Comparison of ENCODE assay signal across 21 mouse cellular contexts in the genomic region with DNA sequence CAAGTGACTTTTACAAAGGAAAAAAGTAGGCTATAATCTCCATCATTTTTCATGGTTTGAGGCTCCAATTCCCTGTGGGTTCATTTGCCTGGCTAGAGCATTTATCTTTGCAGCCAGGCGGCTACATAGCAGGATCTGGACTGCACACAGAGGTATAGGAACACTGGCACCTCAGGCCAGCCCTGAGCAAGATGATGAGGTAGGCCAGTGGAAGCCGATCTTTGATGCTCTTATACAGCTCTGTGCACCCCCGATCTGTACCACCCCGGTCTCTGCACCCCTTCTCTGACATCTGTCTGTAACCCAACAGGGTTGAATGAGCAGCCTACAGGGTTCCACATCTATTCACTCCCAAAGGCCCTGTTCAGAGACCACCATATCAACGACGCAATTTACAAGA.
DNase-seq lines count a peak whose midpoint lies in the region; ATAC-seq and TF ChIP-seq lines count a peak whose summit lies in the region.
"Had no signal": no experiment of that assay in that cellular context is flagged by ENCODE, and none has a peak within 500 bp of the region (broad histone marks: within the 10 kb centered on the region; RNA-seq: fewer than 3 reads in every experiment).

No protein-coding gene starts in this region.

- H3K4me2 ChIP-seq in embryonic facial prominence, embryonic 14.5 days (ENCODE audit: low read depth, low read length) = no peak overlapping the region
- H3K4me2 ChIP-seq in limb, embryonic 12.5 days = no peak overlapping the region
- H3K4me2 ChIP-seq in neural tube, embryonic 15.5 days = no peak overlapping the region
- H3K4me2 ChIP-seq: forebrain, embryonic 12.5 days; limb, embryonic 15.5 days; liver, embryonic 15.5 days; stomach, embryonic 15.5 days had no signal

- 72% methylated on average over 6 of the region's 6 CpGs for WGBS in embryonic facial prominence, embryonic 14.5 days
- 81% methylated on average over 6 of the region's 6 CpGs for WGBS in embryonic facial prominence, embryonic 10.5 days
- 74% methylated on average over 6 of the region's 6 CpGs for WGBS in limb, embryonic 12.5 days
- WGBS in neural tube, embryonic 15.5 days = 43% methylated on average over 6 of the region's 6 CpGs

- H3K27ac ChIP-seq in embryonic facial prominence, embryonic 14.5 days (replicated peaks; ENCODE audit: low read depth, low read length) = no peak overlapping the region
- H3K27ac ChIP-seq in embryonic facial prominence, embryonic 10.5 days (replicated peaks) = no peak overlapping the region
- no peak overlapping the region; the same call in 1 of the 2 replicates for H3K27ac ChIP-seq in testis, adult 2 months (ENCODE audit: control insufficient read depth, insufficient read depth, low read depth, low read length)
- peak overlapping the region; percentile 41 for H3K27ac ChIP-seq in limb, embryonic 12.5 days
- peak overlapping the region; percentile 71 for H3K27ac ChIP-seq in neural tube, embryonic 15.5 days (replicated peaks)
- H3K27ac ChIP-seq: forebrain, embryonic 12.5 days; limb, embryonic 15.5 days; liver, embryonic 15.5 days; stomach, embryonic 15.5 days had no signal

- H3K27me3 ChIP-seq in embryonic facial prominence, embryonic 14.5 days (replicated peaks; ENCODE audit: control insufficient read depth, insufficient read depth, low read length) = no peaks in the 10 kb centered on the region
- no peaks in the 10 kb centered on the region for H3K27me3 ChIP-seq in embryonic facial prominence, embryonic 10.5 days (replicated peaks; ENCODE audit: low read depth, poor library complexity, severe bottlenecking)
- no peaks in the 10 kb centered on the region for H3K27me3 ChIP-seq in testis, adult 2 months (ENCODE audit: control insufficient read depth, insufficient read depth, low read length)
- H3K27me3 ChIP-seq in limb, embryonic 12.5 days = no peaks in the 10 kb centered on the region
- H3K27me3 ChIP-seq in neural tube, embryonic 15.5 days (replicated peaks) = no peaks in the 10 kb centered on the region
- H3K27me3 ChIP-seq: forebrain, embryonic 12.5 days; limb, embryonic 15.5 days; Patski; stomach, embryonic 15.5 days had no signal

- no peak overlapping the region for H3K4me3 ChIP-seq in embryonic facial prominence, embryonic 14.5 days (ENCODE audit: low read depth, low read length)
- H3K4me3 ChIP-seq in embryonic facial prominence, embryonic 10.5 days = no peak overlapping the region
- H3K4me3 ChIP-seq in testis, adult 2 months (ENCODE audit: control insufficient read depth, low read depth, low read length) = peak overlapping the region; percentile 58
- no peak overlapping the region for H3K4me3 ChIP-seq in limb, embryonic 12.5 days (replicated peaks)
- no peak overlapping the region for H3K4me3 ChIP-seq in neural tube, embryonic 15.5 days (replicated peaks)
- H3K4me3 ChIP-seq: forebrain, embryonic 12.5 days; limb, embryonic 15.5 days; liver, embryonic 15.5 days; stomach, embryonic 15.5 days had no signal

- H3K9me3 ChIP-seq in embryonic facial prominence, embryonic 14.5 days (ENCODE audit: control insufficient read depth, low read length) = no peaks in the 10 kb centered on the region
- H3K9me3 ChIP-seq in embryonic facial prominence, embryonic 10.5 days = no peaks in the 10 kb centered on the region
- no peaks in the 10 kb centered on the region for H3K9me3 ChIP-seq in limb, embryonic 12.5 days
- H3K9me3 ChIP-seq in neural tube, embryonic 15.5 days (replicated peaks) = no peaks in the 10 kb centered on the region
- H3K9me3 ChIP-seq: forebrain, embryonic 12.5 days; limb, embryonic 15.5 days; liver, embryonic 15.5 days; stomach, embryonic 15.5 days had no signal

- ATAC-seq in embryonic facial prominence, embryonic 14.5 days (ENCODE audit: low read depth) = no peak
- no peak for ATAC-seq in limb, embryonic 12.5 days (ENCODE audit: insufficient number of reproducible peaks, insufficient read depth, low FRiP score, low TSS enrichment, low read depth)
- ATAC-seq in neural tube, embryonic 15.5 days (ENCODE audit: low FRiP score) = peak; percentile 66; the same call in 1 of the 2 replicates
- ATAC-seq: CD4-positive, CD25-positive, alpha-beta regulatory T cell, adult 4 months; intestine, embryonic 16.5 days; Patski had no signal

- no peaks in the 10 kb centered on the region for H3K36me3 ChIP-seq in embryonic facial prominence, embryonic 14.5 days (ENCODE audit: control insufficient read depth, insufficient read depth, low read length)
- H3K36me3 ChIP-seq in embryonic facial prominence, embryonic 10.5 days (replicated peaks) = no peaks in the 10 kb centered on the region
- no peaks in the 10 kb centered on the region for H3K36me3 ChIP-seq in testis, adult 2 months (ENCODE audit: control insufficient read depth, insufficient read depth, low read length)
- H3K36me3 ChIP-seq in limb, embryonic 12.5 days = 0 out of 2 replicates have a peak, but pooled peaks cover under 1% of the 10 kb centered on the region
- no peaks in the 10 kb centered on the region for H3K36me3 ChIP-seq in neural tube, embryonic 15.5 days
- H3K36me3 ChIP-seq: forebrain, embryonic 12.5 days; limb, embryonic 15.5 days; liver, embryonic 15.5 days; stomach, embryonic 15.5 days had no signal

- peak; percentile 18 for DNase-seq in embryonic facial prominence, embryonic 14.5 days (ENCODE audit: low spot score)
- DNase-seq in embryonic facial prominence, embryonic 10.5 days (ENCODE audit: low spot score) = no peak
- DNase-seq in testis, postnatal 14 days (ENCODE audit: low spot score) = no peak
- no peak for DNase-seq in layer of hippocampus, adult 9-10 months (ENCODE audit: low spot score)
- DNase-seq in layer of hippocampus, adult 11-12 months (ENCODE audit: low spot score) = no peak
- DNase-seq: adrenal gland, postnatal 14 days; cerebellum, adult 2 months; embryo, embryonic 11 days; heart, postnatal 4 days; kidney, postnatal 36 days; right cerebral cortex, postnatal 25 days had no signal

- no peak for TF ChIP-seq CTCF in testis, adult 2 months (IDR thresholded peaks at IDR 0.05; ENCODE audit: control insufficient read depth, insufficient read depth, insufficient replicate concordance, low read depth, low read length)

- TF ChIP-seq POLR2A in testis, adult 2 months (IDR thresholded peaks at IDR 0.05; ENCODE audit: control insufficient read depth, low read depth, low read length) = no peak

- no peaks in the 10 kb centered on the region for H3K4me1 ChIP-seq in embryonic facial prominence, embryonic 14.5 days (ENCODE audit: control insufficient read depth, insufficient read depth, low read length)
- peaks cover 10% of the 10 kb centered on the region for H3K4me1 ChIP-seq in embryonic facial prominence, embryonic 10.5 days
- no peaks in the 10 kb centered on the region for H3K4me1 ChIP-seq in testis, adult 2 months (ENCODE audit: control insufficient read depth, insufficient read depth, low read length)
- peaks cover 15% of the 10 kb centered on the region for H3K4me1 ChIP-seq in limb, embryonic 12.5 days (replicated peaks)
- peaks cover 20% of the 10 kb centered on the region for H3K4me1 ChIP-seq in neural tube, embryonic 15.5 days
- H3K4me1 ChIP-seq: liver, embryonic 15.5 days; stomach, embryonic 15.5 days had no signal

- H3K9ac ChIP-seq in embryonic facial prominence, embryonic 14.5 days (ENCODE audit: low read depth, low read length) = no peak overlapping the region
- no peak overlapping the region for H3K9ac ChIP-seq in limb, embryonic 12.5 days (replicated peaks)
- H3K9ac ChIP-seq in neural tube, embryonic 15.5 days (replicated peaks) = no peak overlapping the region
- H3K9ac ChIP-seq: forebrain, embryonic 12.5 days; limb, embryonic 15.5 days; liver, embryonic 15.5 days; stomach, embryonic 15.5 days had no signal

Comparison
In these comparisons a context has a peak if more than half of its experiments do, and no peak if none do; other contexts are left out.
1. H3K27ac ChIP-seq: peak in limb, embryonic 12.5 days (single experiment) and neural tube, embryonic 15.5 days (single experiment); none in embryonic facial prominence, embryonic 14.5 days (single experiment), embryonic facial prominence, embryonic 10.5 days (single experiment) and testis, adult 2 months (single experiment).